Mouse (Mus musculus): ENCODE measurements around the gene Dnah7b.
"Not testable (repeated sequence)": the region's sequence is repeated elsewhere in the genome, so short reads cannot be mapped to it uniquely, and the experiment has no call there.

Dnah7b gene

DNA sequence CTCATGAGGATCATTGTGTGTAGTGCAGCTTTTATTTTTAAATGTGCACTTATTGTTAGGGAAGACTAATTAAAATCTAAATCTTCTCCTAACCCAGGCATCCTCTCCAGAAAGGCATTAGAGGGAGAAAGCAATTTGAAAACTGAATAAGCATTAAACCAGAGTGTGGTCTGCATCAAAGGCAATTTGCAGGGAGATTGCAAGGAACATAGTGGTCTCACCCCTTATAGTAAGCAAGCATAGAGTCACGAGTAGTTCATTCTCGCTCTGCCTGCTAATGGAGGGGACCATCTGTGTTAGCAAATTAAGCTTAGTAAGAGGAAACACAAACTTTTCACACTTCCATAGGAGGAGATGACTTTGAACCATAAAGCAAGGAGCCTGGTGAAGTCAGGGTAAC is 228.3 kb downstream of the Dnah7b start:
- DNase-seq (ENCODE audit: low spot score), result not testable (repeated sequence)

GRCm38 (mm10) chr1:46325942-46326341 is 259.8 kb downstream of the Dnah7b start:
- DNase-seq (ENCODE audit: low spot score), result not testable (repeated sequence)

- not testable (repeated sequence) for DNase-seq (ENCODE audit: low spot score)
These were observed 279.2 kb downstream of the Dnah7b start for GRCm38 (mm10) chr1:46345301-46345700.

- not testable (repeated sequence) for DNase-seq (ENCODE audit: low spot score)
These were observed 314.5 kb downstream of the Dnah7b start for GRCm38 (mm10) chr1:46380641-46381040.

DNA sequence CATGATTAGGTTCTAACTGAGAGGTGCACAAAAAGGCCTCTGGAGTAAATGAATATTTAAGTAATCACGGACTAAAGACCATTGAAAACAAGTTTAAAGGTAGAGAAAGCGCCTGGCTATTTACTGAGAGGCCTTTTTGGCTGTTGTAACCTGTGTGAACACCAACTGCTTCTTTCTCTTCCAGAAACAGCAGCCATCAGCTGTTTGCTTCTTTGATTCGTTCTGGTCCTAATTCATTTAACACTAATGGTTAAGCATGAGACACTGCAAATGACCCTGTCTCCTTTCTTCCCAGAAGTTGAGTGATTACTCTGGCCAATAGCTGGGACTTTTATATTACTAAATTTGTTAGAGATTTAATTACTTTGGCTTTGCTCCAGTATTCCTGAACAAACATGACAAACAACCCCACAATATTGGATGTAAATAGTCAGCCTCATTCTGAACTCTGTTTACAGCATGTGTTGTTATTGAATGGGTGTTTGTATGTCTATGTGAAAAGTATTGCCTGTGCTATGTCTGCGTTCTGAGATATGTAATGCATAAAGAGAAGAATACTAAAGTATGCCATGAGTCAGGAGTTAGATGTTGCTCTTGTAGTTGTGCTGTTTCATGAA is 328.7 kb downstream of the Dnah7b start:
- not testable (repeated sequence) for DNase-seq (ENCODE audit: low spot score)

DNA sequence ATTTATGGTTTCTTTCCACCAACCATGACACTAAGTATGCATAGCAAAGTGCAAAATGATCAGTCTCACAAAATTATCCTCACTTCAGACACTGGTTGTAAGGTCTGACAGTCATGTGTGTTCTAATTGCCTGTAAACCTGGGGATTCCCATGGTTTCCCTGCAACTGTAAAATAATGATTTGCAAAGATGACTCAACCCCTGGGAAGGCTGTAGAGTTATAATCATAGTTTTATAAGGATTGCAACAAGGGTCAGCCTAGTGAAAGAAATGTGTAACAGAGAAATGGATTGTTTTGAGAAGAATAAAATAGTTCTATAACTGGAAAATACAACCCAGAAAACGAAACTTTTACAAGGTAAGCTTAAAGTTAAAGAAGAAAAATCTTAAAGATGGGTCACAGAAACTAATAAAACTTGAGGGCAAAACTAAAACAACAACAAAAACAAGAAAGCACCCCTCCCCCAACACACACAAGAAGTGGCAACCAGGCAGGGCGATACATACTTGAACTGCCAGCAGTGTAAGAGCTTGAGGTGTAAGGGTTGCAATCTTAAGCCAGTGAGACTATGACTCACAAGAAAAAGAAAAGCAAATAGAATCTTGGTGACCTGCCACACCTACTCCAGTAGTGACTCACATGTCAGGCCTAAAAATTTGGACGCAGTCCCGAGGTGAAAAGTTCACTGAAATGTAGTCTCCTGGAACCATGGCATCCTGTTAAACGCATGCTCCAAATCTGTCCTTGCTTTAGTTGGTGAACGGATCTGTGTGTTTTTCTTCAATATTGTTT is 342.4 kb downstream of the Dnah7b start:
- no peak for DNase-seq (ENCODE audit: low spot score)

GRCm38 (mm10) chr1:46414798-46415197 is 348.7 kb downstream of the Dnah7b start:
- DNase-seq (ENCODE audit: low spot score), result not testable (repeated sequence)

- peak; percentile 71 for DNase-seq (ENCODE audit: low spot score)
These were observed 350.8 kb downstream of the Dnah7b start for GRCm38 (mm10) chr1:46416946-46417345.

DNA sequence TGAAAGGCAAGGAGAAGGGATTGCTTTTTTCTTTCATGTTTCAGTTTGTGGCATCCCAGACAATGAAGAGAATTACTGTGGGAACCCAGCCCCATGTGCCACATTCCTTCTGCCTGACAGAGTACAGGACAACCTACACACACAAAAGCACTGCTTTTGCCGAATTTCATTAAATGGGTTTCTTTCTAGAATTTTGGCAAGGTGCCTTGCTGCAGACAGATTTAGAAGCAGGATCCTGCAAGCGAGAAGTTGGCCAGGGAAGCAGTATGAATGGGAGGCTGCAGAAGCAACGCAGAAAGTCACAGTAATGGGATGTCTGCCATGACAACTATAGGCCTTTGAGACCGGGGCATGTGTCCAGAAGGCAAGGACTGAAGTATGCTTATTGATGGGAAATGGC is 352.9 kb downstream of the Dnah7b start:
- DNase-seq (ENCODE audit: low spot score), result not testable (repeated sequence)
